Mouse (Mus musculus): Measurements from ENCODE around the gene Hydin.

- TF ChIP-seq CTCF (IDR thresholded peaks at IDR 0.05; ENCODE audit: low read depth), result no peak
- TF ChIP-seq EP300 (IDR thresholded peaks at IDR 0.05; ENCODE audit: low read depth), result no peak
These were observed 236.1 kb downstream of the Hydin start for GRCm38 (mm10) chr8:110502880-110503279.

All from liver, postnatal 0 days (tissue).